Mouse (Mus musculus): Measurements from ENCODE around the gene Ears2.

Gene Ears2

DNA sequence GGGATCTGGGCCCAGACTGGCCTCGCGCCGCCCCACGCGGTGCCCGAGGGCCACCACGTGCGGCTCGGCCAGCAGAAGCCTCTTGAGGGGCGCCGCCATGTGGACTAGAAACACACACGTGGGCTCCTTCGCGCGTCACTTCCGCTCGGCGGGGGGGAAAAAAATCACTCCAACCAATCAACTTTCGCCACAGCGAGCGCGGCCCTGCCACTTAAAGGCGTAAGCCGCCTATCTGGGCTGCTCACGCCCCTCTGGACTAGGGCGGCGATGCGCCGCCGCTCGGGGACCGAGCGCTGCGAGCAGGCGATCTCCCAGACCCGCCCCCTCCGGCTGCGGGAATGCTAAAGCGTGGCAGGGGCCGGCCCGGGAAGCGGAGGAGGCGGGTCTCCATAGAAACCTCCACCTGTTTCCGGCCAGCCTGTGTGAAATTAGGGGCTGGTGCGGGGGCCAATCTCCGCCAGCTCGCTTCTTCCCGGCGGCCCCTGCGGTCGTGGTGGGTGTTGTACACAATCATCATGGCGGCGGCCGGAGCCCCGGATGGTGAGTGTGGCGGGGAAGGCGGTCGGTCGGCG, at the start of gene Ears2, which contains the start of gene Ubfd1:
TSS of gene Ears2 (minus strand) at position 319 of the 572 bp plus-strand sequence.
TSS of gene Ubfd1 (plus strand) at position 231 of the 572 bp plus-strand sequence.
- ATAC-seq (ENCODE audit: insufficient number of reproducible peaks, low FRiP score, low TSS enrichment) = peak; percentile 93

DNA sequence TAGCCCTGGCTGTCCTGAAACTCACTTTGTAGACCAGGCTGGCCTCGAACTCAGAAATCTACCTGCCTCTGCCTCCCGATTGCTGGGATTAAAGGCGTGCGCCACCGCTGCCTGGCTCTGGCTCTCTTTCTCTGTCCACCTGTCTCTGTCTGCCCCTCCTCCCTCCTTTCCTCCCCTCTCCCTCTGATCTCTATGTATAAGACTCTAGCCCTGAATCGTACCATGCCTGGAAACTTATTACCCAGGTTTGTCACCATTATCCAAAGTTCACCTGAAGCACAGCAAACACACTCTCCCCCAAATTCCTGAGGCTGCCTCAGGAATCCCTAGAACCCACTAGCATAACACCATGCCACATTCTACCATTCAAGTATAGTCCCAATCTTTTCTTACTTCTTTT, 41.1 kb upstream of the Ears2 start:
- ATAC-seq (ENCODE audit: insufficient number of reproducible peaks, low FRiP score, low TSS enrichment) = no peak

DNA sequence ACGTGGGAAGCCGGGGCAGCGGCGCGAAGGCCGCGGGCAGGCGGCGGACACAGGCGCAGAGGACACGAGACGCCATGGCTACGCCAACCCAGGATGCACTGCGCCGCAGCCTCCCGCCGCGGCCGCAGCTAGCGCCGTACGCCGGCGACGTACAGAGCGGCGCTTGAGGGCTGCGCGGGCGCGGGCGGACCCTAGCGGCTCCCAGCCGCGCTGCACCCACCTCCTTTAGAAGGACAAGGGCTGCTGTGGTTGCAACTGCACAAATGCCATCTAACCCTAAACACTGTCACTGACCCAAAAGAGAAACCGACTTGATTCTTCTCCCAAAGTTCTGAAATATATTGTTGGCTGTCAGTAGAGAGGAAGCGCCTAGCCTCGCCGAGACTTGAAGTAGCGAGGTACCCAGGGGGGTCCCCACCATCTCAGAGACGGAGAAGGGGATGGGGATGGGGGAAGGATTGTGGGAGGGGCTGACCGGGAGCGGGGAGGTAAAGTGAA, 34.7 kb upstream of the Ears2 start, which contains the start of gene Ndufab1:
TSS of gene Ndufab1 (minus strand) at position 140 of the 498 bp plus-strand sequence.
- peak; percentile 92 for ATAC-seq (ENCODE audit: insufficient number of reproducible peaks, low FRiP score, low TSS enrichment)

DNA sequence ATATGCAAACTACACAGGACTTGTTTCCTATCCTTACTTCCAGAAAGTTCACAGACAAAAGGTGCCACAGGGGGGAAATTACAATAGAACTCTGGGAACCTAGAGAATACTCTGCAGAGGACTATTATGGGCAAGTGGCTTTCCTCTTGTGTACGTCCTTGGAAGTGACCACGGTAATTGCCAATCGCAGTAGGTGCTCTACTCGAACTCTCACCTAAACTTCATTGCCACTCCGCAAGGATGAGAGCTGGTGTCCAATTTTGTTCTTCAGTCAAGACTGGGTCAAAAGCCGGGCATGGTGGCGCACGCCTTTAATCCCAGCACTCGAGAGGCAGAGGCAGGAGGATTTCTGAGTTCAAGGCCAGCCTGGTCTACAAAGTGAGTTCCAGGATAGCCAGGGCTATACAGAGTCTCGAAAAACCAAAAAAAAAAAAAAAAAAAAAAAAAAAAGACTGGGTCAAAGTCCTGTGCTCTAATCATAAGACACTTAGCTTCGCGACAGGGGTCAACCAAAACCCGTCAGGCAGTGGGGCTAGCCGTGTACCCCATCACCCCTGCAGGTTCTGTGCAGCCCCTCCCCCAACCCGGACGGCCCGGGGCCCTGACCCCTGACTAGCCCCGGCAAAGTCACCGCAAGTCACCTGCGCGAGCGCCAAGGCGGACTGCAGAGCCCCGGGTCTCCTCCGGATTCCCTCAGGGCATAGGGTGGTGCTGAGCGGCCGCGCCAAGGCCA, 34.1 kb upstream of the Ears2 start:
- peak; percentile 60 for ATAC-seq (ENCODE audit: insufficient number of reproducible peaks, low FRiP score, low TSS enrichment)

DNA sequence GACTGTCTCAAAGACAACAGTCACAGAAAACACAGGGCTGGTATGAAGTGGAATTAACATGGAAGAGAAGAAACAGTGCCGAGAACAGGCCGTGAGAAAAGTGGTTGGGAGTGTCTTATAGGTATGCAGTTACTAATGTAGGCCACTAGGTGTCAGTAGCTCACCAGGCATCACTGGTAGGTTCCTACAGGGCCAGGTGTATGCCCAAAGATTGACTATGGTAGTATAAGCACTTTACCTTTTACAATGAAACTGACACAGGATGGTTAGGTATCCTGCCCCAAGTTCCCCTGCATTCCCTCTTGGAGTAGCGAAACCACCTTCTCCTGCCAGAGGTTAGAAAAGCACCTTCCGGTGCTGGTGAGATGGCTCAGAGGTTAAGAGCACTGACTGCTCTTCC, 32.2 kb upstream of the Ears2 start:
- ATAC-seq (ENCODE audit: insufficient number of reproducible peaks, low FRiP score, low TSS enrichment) = no peak

DNA sequence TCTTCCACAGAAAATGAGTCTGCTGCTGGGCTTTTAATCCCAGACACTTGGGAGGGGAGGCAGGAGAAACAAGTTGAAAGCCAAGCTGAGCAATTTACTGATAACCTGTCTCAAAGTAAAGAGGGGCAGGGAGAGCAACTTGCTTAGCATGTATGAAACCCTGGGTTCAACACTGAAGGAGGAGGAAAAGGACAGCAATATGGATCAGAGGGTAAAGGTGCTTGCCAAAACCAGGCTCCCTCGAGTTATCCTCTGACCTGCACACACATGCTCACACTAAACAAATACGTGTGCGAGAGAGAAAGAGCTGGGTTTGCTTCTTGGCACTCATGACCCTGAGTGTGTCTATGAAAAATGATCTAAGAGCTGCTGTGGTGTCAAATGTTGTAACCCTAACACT, 30.9 kb upstream of the Ears2 start:
- no peak for ATAC-seq (ENCODE audit: insufficient number of reproducible peaks, low FRiP score, low TSS enrichment)

DNA sequence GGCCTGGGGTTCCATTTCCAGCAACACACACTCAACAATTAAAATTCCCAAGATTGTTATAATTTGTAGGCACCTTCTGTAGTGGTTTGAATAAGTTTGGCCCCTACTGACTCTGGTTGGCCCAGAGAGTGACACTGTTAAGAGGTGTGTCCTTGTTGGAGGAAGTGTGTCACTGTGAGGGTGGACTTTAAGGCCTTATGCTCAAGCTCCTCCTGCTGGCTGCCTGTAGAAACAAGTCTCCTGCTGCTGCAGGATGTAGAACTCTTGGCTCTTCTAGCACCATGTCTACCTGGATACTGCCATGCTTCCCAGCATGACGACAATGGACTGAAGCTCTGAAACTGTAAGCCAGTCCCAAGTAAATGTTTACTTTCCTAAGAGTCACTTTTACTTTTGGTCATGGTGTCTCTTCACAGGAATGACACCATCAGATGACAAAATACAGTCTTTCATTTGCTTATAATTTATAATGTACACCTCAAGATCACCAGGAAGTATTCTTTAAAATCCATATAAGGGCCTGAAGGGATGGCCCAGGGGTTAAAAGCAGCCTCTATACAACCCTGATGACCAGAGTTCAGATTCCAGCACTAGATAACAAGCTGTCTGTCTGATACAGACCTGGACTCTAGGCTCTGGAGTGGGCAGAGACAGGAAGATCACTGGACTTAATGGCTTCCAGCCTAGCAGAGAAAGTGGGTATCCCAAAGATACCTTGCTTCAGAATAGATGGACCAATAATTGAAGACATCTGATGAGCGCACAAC, 27.7 kb upstream of the Ears2 start:
- no peak for ATAC-seq (ENCODE audit: insufficient number of reproducible peaks, low FRiP score, low TSS enrichment)

DNA sequence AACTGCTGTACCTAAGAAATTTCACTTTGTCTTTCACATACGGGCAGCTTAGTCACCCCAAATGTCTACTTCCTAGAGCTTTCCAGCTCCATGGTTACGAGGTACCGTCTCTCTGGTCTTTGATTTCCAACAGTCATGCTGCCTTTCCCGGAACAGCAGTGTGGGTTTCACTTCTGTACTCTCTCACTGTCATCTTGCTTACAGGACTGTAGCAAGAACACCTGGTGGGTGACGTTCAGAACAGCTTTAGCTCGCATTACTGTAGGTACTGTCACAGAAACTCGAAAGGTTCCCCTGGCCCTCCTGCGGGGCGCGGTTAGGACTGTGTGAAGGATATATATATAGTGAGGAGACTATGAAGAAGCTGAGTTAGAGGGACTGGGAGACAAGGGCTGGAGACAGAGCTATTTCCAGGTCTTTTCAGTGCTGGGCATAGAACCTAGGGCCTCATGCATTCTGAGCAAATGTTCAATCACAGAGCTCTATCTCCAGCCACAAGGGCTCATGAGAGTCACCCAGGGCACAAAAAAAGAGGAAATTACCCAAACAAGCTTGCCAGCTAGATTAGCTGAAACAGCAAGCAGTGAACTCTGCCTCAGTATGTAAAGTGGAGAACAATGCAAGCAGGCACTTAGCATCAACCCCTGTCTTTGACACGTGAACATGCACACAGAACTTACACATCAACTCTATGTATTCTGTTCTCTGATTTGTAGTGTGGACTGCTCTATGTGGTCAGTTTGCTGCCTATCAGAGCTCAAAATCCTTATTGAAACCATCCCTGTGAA, 20.3 kb upstream of the Ears2 start:
- no peak for ATAC-seq (ENCODE audit: insufficient number of reproducible peaks, low FRiP score, low TSS enrichment)

DNA sequence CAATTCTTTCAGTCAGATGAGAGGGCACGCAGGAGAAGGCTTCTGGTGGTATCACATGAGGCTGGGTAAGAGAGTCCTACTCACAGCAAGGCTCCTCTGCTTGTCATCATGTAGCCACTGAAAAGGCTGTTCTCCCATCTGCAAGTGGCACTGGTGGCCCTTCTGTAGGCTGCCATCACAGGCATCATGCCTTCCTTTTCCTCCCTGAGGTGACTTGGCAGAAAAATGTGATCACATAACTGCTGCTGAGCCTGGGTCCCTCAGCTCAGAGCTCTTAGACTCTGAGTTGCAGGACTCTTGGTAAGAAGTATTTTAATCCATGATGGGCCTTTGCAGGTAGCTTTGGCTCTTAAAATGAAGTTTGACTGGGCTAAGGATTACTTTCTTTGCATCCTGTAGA, 14.0 kb upstream of the Ears2 start:
- ATAC-seq (ENCODE audit: insufficient number of reproducible peaks, low FRiP score, low TSS enrichment) = no peak

DNA sequence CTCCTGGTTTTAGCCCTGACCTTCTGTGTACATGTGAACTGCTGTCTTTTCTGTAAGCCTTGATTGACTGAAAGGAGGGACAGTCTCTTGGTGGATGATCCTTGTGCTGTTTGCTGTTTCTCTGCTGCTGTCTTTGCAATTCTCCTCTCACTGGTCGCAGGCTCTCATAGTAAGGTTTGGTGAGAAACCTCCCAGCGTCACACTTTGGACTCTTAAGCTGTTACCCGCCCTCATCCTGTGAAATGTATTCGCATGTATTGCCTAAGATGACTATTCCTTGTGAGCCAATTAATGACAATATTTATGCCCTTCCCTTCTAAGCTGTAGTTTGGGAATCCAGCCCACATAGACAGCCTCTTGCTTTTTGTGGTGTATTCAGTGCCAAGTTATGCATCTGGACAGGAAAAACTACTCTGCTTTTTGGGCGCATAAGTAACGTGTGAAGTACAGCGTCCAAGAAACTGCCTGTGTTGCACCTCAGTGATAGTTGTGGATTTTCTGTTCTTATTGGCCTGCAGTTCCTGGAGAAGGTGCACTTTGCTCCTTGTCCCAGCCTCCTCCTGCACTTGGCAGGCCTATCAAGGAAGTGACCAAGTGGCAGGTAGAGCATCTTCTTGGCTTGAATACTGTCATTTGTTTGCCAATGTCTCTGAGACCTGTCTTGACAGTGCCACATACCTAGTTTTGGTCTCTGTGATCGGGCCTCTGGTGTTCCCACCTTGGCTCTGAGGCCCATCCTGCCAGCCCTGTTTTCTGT, 12.9 kb upstream of the Ears2 start:
- ATAC-seq (ENCODE audit: insufficient number of reproducible peaks, low FRiP score, low TSS enrichment) = no peak

DNA sequence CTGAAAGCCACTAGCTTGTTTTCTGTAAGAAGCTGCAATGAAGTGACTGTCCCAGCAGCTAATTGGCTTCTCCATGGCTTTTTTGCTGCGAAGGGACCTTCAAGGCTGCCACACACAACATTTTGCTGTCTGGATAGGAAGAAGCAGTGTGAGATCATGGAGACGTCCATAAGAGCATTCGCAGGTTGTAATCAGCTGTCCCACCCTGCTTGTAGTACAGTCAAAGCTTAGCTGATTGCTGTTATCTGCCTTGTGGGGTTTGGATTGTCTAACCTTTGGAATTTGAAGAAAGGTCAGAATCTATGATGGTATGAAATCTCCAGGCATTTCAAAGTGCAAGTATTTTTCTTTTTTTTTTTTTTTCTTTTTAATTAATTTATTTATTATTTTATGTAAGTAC, 7.3 kb upstream of the Ears2 start:
- no peak for ATAC-seq (ENCODE audit: insufficient number of reproducible peaks, low FRiP score, low TSS enrichment)

DNA sequence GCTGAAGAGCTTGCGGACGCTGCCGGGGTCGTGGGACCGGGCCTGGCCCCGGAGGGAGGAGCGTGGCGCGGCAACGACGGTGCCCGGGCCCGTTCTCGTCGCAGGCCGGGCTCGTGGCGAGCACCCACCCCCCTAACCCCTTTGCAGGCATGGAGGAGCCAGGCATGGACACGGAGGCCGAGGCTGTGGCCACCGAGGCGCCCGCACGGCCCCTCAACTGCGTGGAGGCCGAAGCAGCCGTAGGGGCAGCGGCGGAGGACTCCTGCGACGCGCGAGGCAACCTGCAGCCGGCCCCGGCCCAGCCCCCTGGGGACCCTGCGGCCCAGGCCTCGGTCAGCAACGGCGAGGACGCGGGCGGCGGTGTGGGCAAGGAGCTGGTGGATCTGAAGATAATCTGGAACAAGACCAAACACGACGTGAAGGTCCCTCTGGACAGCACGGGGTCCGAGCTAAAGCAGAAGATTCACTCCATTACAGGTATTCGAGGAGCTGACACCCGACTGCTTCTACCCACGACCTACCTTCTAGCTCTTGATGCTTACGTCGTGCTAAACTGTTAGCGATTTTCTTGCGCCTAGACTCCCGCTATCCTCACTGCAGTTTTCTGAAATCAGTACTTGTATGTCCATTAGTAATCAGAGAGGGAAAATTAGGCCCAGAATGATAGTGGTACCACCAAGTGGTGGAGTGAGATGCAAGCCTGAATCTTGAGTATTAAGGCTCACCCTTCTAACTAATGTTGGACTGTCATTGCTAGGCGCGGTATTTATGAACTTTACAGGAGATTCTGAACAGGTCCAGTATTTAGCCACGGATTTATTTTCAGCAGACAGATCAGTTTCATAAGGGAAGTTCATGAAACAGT, 686 bp upstream of the Ears2 start:
- peak; percentile 36; the same call in 1 of the 2 replicates for ATAC-seq (ENCODE audit: insufficient number of reproducible peaks, low FRiP score, low TSS enrichment)

DNA sequence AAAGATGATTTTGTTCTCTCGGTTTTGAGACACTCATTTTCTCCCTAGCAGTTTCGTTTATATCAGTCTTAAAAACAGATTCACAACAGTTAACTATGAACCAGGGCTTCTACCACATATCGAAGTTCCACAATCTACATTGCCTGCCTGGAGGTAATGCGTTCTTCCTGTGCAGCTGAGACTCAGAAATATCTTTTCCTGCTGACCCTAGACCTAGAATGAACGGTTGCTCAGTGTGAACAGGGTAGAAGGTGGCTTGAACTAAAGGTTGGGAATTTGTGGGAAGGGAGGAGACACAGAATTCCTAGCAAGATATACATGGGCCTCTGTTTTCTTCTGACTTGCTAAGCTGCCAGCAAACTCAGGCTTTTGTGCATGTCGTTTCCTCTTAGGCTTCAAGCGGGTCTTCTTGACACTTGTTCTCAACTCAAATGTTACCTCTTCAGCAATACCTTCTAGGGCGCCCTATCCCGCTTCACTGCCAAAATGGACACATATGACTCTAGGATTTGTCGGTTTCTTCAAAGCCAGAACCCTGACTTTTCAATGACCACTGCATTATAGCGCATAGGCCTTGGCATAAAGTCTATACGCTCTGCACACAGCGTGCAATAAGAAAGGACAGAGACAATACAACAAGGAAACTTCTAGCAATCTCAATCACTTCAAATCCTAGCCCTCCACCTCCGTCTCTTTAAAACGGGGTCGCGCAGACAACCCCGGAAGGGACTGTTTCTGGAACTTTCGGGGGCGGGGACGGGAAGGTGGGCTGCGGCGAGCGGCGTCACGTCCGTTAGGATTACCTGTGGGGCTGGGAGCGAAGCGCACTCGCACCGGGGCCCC, 740 bp downstream of the Ears2 start:
- no peak; the same call in 1 of the 2 replicates for ATAC-seq (ENCODE audit: insufficient number of reproducible peaks, low FRiP score, low TSS enrichment)

DNA sequence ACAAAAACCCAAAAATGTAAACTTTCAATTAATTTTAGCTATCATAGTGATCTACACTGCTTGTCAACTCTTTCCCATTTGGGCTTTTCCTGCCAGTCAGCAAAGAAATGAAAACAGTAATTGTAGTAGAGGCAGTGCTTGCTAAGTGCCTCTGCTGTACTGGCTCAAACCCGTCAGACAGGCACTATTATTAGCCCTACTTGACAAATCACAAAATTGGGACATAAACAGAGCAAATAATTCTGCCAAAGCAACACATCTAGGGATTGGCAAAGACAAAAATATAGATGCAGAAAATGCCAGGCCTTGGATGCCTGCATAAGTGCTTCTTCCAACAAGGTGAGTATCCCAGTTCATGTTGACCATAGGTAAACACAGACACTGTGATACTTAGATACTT, 1.4 kb downstream of the Ears2 start:
- ATAC-seq (ENCODE audit: insufficient number of reproducible peaks, low FRiP score, low TSS enrichment) = no peak

DNA sequence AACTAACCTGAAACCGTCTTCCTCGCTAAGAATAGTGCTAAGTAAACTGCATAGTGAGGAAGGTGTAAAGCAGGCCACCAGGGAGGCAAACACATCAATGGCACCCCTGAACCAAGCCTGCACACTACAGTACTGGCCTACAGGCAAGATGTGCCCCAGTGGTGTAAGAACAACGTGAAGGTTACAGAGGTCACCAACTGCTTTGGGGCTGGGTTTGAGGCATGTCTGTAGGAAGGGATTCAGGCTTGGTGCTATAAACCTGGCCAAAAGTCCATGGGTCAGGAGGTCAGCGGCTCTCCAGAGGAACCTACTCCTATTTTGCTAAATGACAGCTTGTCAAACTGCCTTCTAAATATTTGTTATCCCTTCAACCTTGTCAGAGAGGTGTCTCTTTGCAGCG, 10.4 kb downstream of the Ears2 start:
- ATAC-seq (ENCODE audit: insufficient number of reproducible peaks, low FRiP score, low TSS enrichment) = no peak

DNA sequence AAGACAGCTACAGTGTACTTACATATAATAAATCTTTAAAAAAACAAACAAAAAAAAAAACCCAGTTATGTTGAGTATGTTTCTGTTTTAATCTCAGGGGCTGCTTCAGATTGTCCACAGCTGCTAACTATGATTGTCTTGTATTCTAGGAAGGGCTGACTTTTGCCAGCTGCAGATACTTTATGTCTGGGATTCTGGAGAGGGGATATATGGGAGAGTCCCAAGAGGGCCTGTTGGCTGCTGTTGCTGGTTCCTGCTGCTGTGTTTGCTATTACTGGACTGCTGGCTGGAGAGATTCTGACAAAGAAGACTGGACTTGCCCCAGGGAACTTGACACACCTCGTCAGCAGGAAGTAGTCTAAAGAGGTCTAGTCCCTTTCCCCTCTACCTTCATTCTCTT, 16.2 kb downstream of the Ears2 start:
- ATAC-seq (ENCODE audit: insufficient number of reproducible peaks, low FRiP score, low TSS enrichment) = no peak

DNA sequence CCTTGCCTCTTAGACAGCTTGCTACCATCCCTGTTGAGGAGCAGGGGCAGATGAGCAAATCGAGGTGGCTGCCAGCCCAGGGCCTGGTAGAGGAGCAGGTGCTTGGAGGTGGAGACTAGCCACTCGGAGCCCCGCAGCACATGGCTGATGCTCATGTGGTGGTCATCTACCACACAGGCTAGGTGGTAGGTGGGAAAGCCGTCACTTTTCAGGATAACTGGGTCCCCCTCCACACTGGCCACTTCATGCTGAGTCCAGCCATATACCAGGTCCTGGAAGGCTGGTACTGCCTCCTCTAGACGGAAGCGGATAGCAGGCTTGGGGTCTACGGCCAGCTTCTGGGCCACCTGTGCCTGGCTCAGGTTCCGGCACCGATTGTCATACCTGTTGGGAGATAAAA, 18.9 kb downstream of the Ears2 start:
- no peak for ATAC-seq (ENCODE audit: insufficient number of reproducible peaks, low FRiP score, low TSS enrichment)

DNA sequence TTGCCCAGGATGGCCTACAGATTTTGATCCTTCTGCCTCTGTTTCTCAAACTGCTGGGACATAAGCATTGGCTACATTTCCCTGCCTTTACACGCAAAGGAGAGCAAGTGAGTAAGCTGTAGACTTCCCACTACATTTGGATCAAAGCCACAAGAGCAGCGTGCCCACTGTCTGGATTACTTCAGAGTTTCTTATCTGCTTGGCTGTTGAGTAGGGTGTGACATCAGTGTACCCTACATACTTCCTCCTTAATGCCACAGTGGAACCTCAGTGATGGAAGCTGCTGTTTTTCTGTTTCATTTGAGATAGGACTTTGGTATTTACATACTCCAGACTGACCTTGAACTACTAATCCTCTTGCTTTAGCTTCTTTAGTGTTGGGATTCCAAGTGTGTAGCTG, 20.2 kb downstream of the Ears2 start:
- no peak for ATAC-seq (ENCODE audit: insufficient number of reproducible peaks, low FRiP score, low TSS enrichment)

Data from cerebellum, adult (tissue).